Mouse (Mus musculus): ENCODE data around the gene Atg4d. TPM values are rescaled to one million over a fixed set of nuclear protein-coding genes. Genes with fewer than 3 reads are reported as not detected.
"Not testable (repeated sequence)": the region's sequence is repeated elsewhere in the genome, so short reads cannot be mapped to it uniquely, and the experiment has no call there.

The Atg4d gene
- polyA plus RNA-seq, 1 experiment, result 33.7 TPM

DNA sequence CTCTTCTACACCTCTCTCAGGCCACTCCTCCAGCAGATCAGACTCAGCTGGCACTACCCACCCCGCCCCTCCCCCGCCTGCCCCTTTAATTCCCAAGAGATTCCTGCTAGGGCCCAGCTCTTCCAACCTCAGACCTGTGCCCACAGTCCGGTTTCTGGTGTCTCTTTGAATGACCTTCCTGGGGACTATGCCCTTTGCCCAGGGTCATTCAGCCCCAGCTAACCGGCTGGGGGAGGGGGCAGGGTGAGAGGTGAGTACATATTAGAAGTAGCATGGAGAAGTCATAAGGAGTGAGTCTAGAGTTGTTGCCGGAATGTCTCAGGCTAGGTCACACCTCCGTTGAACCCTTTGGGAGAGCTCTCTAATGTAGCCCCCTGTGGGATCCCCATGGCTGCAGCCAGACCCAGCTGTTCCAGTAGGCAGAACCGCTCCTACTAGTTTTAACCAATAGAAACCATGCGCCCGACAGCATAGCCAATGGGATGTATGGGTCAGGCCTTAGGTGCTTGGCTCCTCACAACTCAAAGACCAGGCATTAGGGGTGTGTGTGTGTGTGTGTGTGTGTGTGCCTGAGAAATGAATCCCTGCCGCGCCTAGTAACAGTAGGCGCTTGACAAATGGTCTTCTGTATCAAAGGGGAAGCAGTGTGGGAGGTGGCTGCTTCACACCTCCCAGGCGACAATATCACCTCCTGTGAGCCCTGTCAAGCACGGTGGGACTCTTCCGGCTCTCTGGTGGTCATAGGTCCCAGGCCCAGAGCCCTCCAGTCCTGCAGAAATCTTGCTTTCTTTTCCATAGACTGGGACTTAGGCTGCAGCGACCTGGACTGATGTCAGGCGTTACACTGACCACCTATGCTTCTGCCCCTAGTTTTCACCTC, 15.2 kb upstream of the Atg4d start:
- Histone ChIP-seq H3ac (ENCODE audit: control insufficient read depth, insufficient read length, low read depth) (no peak overlapping the region), H3K79me3 (ENCODE audit: low read depth) (no peaks in the 10 kb centered on the region), H3K36me3 (ENCODE audit: control insufficient read depth, insufficient read depth) (no peaks in the 10 kb centered on the region), H3K27me3 (ENCODE audit: control insufficient read depth, insufficient read depth, insufficient read length) (peaks cover 35% of the 10 kb centered on the region), H3K79me2 (ENCODE audit: control insufficient read depth, insufficient read depth) (no peaks in the 10 kb centered on the region), H3K4me3 (ENCODE audit: insufficient read depth, poor library complexity, severe bottlenecking) (no peak overlapping the region)
- TF ChIP-seq CTCF (IDR thresholded peaks at IDR 0.05; ENCODE audit: control insufficient read depth, insufficient read depth, insufficient read length), result no peak
- no peak for TF ChIP-seq MYOD1 (IDR thresholded peaks at IDR 0.05; ENCODE audit: control insufficient read depth, insufficient read length, low read depth)
- no peak for TF ChIP-seq MYOG (IDR thresholded peaks at IDR 0.05; ENCODE audit: control insufficient read depth, extremely low read depth, insufficient read length)

DNA sequence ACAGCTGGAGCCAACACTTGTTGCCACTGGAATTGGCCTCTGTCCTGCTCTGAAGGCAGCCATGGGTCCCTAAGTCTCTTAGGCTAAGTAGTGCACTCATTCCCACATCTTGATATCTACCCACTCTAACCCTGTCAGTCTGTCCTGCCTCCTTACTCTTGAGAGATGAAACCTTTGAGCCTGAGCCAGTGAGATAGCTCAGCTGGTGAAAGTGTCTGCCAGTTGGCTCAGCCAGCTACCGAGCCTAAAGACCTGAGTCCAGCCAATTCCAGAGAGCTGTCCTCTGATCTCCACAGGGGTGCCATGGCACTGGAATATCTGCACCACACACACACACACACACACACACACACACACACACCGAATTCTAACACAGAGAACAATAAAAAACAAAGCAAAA, 14.6 kb upstream of the Atg4d start:
- Histone ChIP-seq H3K36me3 (ENCODE audit: control insufficient read depth, insufficient read depth) (no peaks in the 10 kb centered on the region), H3K79me2 (ENCODE audit: control insufficient read depth, insufficient read depth) (no peaks in the 10 kb centered on the region), H3K79me3 (ENCODE audit: low read depth) (no peaks in the 10 kb centered on the region), H3K4me3 (ENCODE audit: insufficient read depth, poor library complexity, severe bottlenecking) (no peak overlapping the region), H3ac (ENCODE audit: control insufficient read depth, insufficient read length, low read depth) (no peak overlapping the region), H3K27me3 (ENCODE audit: control insufficient read depth, insufficient read depth, insufficient read length) (peaks cover 29% of the 10 kb centered on the region)
- no peak for TF ChIP-seq MYOG (IDR thresholded peaks at IDR 0.05; ENCODE audit: control insufficient read depth, extremely low read depth, insufficient read length)
- TF ChIP-seq CEBPB (IDR thresholded peaks at IDR 0.05; ENCODE audit: low read depth), result no peak

DNA sequence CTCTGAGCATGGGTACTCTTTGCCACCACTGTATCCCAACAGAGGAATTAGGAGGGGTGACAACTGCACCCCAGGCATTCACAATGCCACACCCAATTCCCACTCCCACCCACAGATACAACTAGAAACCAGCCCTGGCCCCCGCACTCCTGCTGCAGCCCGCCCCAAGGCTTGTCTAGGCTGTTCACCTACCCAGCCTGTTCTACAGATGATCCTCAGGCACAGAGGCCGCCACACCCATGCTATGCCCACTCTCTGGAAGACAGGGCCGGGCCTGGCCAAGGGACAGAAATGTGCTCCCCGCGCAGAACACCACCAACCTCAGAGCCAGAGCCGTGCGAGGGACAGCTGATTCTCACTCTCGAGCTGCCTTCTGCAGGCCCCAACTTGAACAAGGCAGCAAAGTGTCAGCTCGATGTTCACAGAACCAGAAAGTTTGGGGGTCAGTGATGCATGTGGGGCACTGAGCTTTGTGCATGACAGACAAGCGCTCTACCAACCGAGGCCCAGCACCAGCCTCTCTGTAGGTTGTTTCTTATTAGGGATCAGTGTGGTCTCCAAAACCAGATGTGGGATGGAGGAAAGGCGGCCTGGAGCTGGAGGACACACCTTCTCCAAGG, 13.9 kb upstream of the Atg4d start:
- Histone ChIP-seq H3K27me3 (ENCODE audit: control insufficient read depth, insufficient read depth, insufficient read length) (peaks cover 28% of the 10 kb centered on the region), H3K79me3 (ENCODE audit: low read depth) (no peaks in the 10 kb centered on the region), H3K36me3 (ENCODE audit: control insufficient read depth, insufficient read depth) (no peaks in the 10 kb centered on the region), H3K79me2 (ENCODE audit: control insufficient read depth, insufficient read depth) (no peaks in the 10 kb centered on the region), H3K4me3 (ENCODE audit: insufficient read depth, poor library complexity, severe bottlenecking) (no peak overlapping the region), H3ac (ENCODE audit: control insufficient read depth, insufficient read length, low read depth) (no peak overlapping the region)
- TF ChIP-seq MAX (IDR thresholded peaks at IDR 0.05) (no peak), MYOD1 (IDR thresholded peaks at IDR 0.05; ENCODE audit: control insufficient read depth, insufficient read length, low read depth) (no peak), USF1 (IDR thresholded peaks at IDR 0.05; ENCODE audit: low read depth) (no peak), FOSL1 (IDR thresholded peaks at IDR 0.05; ENCODE audit: insufficient read depth, low read length, poor library complexity, severe bottlenecking) (no peak), MYOG (IDR thresholded peaks at IDR 0.05; ENCODE audit: control insufficient read depth, extremely low read depth, insufficient read length) (no peak)

DNA sequence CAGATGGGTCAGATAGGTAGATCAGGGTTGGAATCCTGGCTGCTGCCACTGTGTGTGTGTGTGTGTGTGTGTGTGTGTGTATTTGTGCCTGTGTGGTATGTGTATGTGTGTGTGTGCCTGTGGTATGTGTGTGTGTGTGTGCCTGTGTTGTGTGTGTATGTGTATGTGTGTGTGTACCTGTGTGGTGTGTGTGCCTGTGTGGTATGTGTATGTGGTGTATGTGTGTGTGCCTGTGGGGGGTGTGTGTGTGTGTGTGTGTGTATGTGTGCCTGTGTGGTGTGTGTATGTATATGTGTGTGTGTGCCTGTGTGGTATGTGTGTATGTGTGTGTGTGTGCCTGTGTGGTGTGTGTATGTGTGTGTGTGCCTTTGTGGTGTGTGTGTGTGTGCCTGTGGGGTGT, 10.4 kb upstream of the Atg4d start:
- H3K79me2 ChIP-seq (ENCODE audit: control insufficient read depth, insufficient read depth), result no peaks in the 10 kb centered on the region
- TF ChIP-seq FOSL1 (IDR thresholded peaks at IDR 0.05; ENCODE audit: insufficient read depth, low read length, poor library complexity, severe bottlenecking) (no peak), CEBPB (IDR thresholded peaks at IDR 0.05; ENCODE audit: low read depth) (no peak), MYOD1 (IDR thresholded peaks at IDR 0.05; ENCODE audit: control insufficient read depth, insufficient read length, low read depth) (no peak), MAX (IDR thresholded peaks at IDR 0.05) (no peak), USF1 (IDR thresholded peaks at IDR 0.05; ENCODE audit: low read depth) (no peak), CTCF (IDR thresholded peaks at IDR 0.05; ENCODE audit: control insufficient read depth, insufficient read depth, insufficient read length) (no peak), MYOG (IDR thresholded peaks at IDR 0.05; ENCODE audit: control insufficient read depth, extremely low read depth, insufficient read length) (no peak)
- H3K27me3 ChIP-seq (ENCODE audit: control insufficient read depth, insufficient read depth, insufficient read length), result peaks cover 16% of the 10 kb centered on the region
- no peak overlapping the region for H3ac ChIP-seq (ENCODE audit: control insufficient read depth, insufficient read length, low read depth)
- no peaks in the 10 kb centered on the region for H3K79me3 ChIP-seq (ENCODE audit: low read depth)
- H3K36me3 ChIP-seq (ENCODE audit: control insufficient read depth, insufficient read depth), result no peaks in the 10 kb centered on the region
- no peak overlapping the region for H3K4me3 ChIP-seq (ENCODE audit: insufficient read depth, poor library complexity, severe bottlenecking)

DNA sequence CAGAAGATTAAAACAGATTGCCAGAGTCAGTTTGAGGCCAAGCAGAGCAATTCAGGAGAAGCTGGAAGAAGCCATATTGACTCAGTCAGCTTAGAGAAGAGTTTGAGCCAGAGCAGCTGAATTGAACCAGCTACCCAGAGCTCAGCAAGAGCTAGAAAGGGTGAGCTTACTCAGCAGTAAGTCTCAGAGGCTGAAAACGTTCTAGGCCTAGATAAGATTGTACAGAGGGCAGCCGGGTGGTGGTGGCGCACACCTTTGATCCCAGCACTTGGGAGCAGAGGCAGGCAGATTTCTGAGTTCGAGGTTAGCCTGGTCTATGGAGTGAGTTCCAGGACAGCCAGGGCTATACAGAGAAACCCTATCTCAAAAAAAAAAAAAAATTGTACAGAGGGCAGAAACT, 8.7 kb upstream of the Atg4d start:
- not testable (repeated sequence) for H3K4me3 ChIP-seq (ENCODE audit: insufficient read depth, poor library complexity, severe bottlenecking); H3ac ChIP-seq (ENCODE audit: control insufficient read depth, insufficient read length, low read depth); H3K79me2 ChIP-seq (ENCODE audit: control insufficient read depth, insufficient read depth); H3K27me3 ChIP-seq (ENCODE audit: control insufficient read depth, insufficient read depth, insufficient read length); H3K79me3 ChIP-seq (ENCODE audit: low read depth); H3K36me3 ChIP-seq (ENCODE audit: control insufficient read depth, insufficient read depth)

DNA sequence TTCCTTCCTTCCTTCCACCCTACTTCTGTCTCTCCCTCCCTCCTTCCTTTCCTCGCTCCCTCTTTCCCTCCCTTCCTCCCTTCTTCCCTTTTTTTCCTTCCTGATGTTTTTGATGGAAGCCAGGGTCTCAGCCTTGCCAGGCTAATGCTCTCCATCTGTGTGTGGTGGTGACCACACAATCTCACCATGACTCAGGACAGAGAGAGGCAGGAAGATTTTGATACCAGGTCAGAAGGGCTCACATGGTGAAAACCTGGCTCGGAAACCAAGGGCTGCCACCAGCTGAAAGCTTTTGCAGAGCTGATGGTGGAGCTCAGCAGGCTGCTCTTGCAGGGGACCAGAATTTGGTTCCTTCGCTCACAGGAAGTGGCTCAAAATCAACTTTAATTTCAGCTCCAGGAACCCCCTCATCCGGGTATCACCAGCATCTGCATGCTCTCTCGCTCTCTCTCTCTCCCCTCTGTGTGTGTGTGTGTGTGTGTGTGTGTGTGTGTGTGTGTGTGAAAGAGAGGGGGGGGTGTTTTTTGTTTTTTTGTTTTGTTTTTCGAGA, 4.5 kb upstream of the Atg4d start:
- Histone ChIP-seq H3K4me3 (ENCODE audit: insufficient read depth, poor library complexity, severe bottlenecking) (no peak overlapping the region), H3K79me2 (ENCODE audit: control insufficient read depth, insufficient read depth) (peaks cover 3% of the 10 kb centered on the region), H3K79me3 (ENCODE audit: low read depth) (peaks cover under 1% of the 10 kb centered on the region), H3K27me3 (ENCODE audit: control insufficient read depth, insufficient read depth, insufficient read length) (no peaks in the 10 kb centered on the region), H3ac (ENCODE audit: control insufficient read depth, insufficient read length, low read depth) (no peak overlapping the region), H3K36me3 (ENCODE audit: control insufficient read depth, insufficient read depth) (no peaks in the 10 kb centered on the region)
- no peak for TF ChIP-seq MAX (IDR thresholded peaks at IDR 0.05)
- no peak for TF ChIP-seq FOSL1 (IDR thresholded peaks at IDR 0.05; ENCODE audit: insufficient read depth, low read length, poor library complexity, severe bottlenecking)
- TF ChIP-seq MYOG (IDR thresholded peaks at IDR 0.05; ENCODE audit: control insufficient read depth, extremely low read depth, insufficient read length), result no peak
- no peak for TF ChIP-seq MYOD1 (IDR thresholded peaks at IDR 0.05; ENCODE audit: control insufficient read depth, insufficient read length, low read depth)

All from C2C12 (cell line).